Mouse (Mus musculus) gonadal fat pad, adult 2 months (tissue): ENCODE results near the gene Tmem143. TPM values are rescaled to one million over a fixed set of nuclear protein-coding genes. Genes with fewer than 3 reads are reported as not detected.
"Not testable (repeated sequence)": the region's sequence is repeated elsewhere in the genome, so short reads cannot be mapped to it uniquely, and the experiment has no call there.

Experiments used
- DNase-seq: peaks from one replicate; pipeline ENCODE4 v3.0.0-alpha.2; 2012; ENCODE audit warnings: low read depth
- polyA plus RNA-seq: library from polyadenylated mRNA; depleted of rRNA; stranded (reverse); fragments of >200 nt; gene quantifications from 2 replicates; pipeline ENCODE4 v1.2.3, GENCODE M21; 2012; rRNA removed

The Tmem143 gene
- polyA plus RNA-seq, 1 experiment = 63.6 TPM

DNA sequence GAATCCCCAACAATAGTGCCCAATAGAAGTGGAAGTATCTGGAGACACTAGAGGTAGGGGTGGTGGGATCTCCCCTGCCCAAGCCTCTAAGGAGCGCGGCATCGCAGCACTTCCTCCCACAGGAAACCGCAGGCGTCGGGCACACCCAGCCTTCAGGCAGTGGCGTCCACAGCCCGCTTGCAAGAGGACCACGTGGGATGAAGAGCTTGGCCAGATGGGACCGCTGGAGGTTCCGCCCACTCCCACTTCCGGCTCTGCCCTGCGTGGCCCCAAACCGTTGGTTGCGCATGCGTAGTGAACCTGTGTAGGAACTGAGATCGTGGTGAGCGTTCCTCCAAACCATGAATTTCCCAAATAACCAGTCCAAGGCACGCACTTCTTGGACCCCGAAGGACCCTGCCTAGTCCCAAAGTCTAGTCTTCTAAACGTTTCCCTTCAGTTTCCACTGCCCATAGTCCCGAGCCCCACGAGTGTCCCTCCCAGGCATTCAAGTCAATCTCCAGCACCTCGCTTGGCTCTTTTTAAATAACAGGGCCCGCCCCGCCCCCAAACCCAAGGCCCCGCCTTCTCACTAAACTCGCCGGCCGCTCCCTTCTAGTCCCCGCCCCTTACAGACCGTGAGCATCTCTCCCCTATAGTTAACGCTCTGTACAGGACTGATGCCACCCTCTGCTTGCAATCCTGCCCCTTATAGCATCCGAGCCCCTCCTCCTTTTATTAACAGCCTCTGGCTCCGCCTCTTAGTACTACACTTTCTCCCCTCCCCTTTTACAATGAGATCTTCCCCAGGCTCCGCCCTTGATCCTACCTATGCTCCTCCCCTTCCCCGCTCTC lies 26.4 kb downstream of the Tmem143 start:
- peak; percentile 38 for DNase-seq

DNA sequence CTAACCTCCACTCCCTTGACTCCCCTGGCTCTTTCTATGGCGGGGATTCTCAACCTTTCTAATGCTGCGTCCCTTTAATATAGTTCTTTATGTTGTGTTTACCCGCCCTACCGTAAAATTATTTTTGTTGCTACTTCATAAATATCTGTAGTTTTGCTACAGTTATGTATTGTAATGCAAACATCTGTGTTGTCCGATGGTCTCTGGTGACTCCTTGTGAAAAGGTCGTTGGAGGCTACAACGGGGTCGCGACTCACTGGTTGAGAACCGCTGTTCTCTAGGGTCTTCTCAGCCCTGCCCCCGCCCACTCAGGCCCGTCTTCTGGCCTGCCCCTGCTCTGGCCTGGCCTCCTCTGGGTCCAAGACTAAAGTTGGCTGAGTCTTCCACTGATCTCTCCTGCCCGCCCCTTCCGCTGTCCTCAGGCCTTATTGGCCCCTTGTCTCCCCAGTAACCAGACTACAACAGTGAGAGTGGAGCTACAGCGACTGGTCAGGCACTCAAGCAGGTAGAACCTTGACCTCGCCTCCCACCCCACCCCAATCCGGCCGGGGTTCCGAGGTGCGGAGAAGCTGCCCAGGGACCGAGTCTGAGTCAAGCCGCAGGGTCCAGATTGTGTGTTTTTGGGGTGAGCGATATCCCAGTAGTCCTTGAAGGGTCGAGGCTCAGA lies 27.2 kb downstream of the Tmem143 start, which contains the start of gene Ccdc114:
TSS of gene Ccdc114 (plus strand) at position 311 of the 667 bp plus-strand sequence.
- DNase-seq = no peak

DNA sequence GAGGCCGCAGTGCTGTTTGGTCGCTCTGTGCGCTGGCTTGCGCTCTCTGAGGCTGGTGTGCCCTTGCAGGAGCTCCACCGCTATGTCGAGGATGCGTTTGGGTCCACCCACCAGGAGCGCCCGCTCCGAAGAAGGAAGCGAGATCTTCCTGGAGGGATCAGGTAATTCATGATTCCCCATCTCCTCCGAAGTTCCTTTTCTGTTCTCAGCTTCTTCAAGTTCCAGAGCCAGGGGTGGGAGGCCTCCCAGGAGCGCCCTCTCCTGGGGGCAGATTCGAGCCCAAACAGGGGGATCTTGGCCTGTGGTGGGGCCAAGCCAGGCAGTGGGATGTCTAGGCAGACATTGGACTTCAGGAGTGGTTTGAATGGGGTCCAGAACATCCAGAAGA lies 27.7 kb downstream of the Tmem143 start:
- DNase-seq = no peak

DNA sequence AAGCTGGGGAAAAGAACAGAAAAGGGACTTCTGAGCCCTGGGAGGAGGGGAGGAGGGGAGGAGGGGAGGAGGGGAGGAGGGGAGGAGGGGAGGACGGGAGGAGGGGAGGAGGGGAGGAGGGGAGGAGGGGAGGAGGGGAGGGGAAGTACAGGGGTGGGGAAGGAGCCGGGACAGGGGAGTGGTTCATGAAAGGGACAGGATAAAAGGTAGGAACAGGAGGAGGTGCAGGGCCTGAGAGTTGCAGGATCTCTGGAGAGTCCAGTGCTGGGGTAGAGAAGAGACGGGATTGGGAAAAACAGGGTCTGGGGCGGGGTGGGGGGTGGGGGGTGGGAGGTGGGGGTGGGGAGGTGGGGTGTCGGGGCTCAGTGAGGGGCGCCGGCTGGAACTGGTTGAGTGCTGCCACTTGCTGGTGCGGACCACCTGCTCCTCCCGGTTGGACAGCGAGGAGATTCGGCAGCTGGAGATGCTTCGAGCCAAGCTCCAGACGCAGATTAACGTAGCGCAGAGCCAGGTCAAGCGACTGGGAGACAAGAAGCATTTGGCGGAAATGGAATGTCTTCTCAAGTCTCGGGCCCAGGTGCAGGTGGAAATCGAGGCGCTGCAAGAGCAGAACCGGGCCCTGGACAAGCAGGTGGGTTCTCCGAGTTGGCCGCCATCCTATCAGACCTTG lies 32.0 kb downstream of the Tmem143 start:
- DNase-seq = no peak

DNA sequence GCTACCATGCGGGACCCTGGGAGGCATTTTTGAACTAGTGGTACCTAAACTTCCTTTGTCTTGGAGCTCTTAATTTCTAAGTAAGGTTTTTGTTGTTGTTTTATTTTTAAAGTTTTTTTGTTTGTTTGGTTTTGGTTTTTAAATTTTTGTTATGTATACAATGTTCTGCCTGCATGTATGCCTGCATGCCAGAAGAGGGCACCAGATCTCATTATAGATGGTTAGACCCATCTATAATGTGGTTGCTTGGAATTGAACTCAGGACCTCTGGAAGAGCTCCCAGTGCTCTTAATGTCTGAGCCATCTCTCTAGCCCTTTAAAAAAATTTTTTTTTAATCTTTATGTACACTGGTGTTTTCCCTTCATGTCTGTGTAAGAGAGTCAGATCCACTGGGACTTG lies 32.9 kb downstream of the Tmem143 start:
- DNase-seq = no peak

DNA sequence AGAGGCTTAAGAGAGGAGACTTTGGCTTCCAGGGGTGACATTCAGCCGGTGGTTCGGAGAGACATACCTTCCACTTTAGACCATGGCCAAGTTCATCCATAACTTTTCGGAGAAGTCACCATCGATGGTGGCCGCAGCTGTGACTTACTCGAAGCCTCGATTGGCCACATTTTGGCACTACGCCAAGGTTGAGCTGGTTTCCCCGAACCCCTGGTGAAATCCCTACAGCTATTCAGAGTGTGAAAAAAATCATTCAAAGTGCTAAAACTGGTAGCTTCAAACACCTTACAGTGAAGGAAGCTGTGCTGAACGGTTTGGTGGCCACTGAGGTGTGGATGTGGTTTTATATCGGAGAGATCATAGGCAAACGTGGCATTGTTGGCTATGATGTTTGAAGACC lies 37.0 kb downstream of the Tmem143 start:
- not testable (repeated sequence) for DNase-seq

DNA sequence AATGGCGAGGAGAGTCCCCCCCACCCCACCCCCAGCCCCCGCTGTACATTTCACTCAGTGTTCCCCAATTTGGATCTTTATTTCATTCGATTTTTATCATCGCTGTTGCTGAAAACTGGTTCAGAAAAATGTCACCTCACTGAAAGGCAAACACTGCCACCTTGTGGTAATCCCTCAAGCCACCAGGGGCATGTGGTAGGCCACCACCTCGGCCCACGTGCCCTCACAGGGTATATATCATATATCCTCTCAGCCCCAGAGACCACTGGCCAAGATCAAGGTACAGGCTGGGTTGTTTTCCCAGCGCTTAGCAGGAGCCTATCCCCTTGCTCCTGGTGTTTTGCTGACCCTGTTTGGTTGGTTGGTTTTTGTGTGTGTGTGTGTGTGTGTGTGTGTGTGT lies 38.4 kb downstream of the Tmem143 start:
- no peak for DNase-seq

DNA sequence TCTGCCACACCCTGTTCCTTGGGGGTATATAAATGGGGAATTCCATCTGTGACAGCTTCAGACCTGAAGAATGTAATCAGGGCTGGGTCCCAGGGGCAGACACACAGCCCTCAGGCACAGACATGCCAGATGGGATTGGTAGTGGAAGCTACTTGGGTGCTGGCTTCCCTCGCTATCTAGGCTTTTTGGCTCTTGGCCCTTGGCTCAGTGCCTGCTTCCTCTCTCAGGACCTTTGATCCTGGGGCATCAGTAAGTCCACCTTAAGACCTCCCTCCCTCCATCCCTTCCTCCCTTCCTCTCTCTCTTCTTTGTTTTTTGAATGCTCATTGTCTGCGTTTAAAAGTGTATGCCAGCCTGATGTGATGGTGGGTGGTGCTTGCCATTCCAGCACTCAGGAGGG lies 43.1 kb downstream of the Tmem143 start:
- no peak for DNase-seq

DNA sequence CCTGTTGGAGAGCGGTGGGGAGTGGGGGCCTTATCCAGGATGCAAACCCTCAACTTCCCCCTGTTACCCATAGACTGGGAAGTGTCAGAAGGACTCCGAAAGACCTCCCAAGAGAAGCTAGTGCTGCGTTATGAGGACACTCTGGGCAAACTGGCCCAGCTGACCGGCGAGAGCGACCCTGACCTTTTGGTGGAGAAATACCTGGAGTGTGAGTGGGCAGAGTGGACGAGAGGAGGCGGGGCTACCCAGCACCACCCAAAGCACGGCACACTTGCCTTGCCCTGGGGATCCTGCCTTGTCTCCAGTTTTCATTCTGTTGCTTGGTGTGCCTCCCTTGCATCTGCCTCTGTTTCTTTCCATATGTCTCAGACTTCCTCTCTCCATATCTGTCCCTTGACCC lies 45.2 kb downstream of the Tmem143 start:
- no peak for DNase-seq

DNA sequence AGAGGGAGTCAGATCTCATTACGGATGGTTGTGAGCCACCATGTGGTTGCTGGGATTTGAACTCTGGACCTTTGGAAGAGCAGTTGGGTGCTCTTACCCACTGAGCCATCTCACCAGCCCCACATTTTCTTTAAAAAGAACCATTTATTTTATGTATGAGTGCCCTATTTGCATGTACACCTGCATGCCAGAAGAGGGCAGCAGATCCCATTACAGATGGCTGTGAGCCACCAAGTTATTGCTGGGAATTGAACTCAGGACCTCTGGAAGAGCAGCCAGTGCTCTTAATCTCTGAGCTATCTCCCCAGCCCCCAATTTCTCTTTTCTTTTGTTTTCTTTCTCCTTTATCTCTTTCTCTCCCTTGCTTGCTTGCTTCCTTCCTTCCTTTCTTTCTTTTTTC lies 46.5 kb downstream of the Tmem143 start:
- DNase-seq = not testable (repeated sequence)

DNA sequence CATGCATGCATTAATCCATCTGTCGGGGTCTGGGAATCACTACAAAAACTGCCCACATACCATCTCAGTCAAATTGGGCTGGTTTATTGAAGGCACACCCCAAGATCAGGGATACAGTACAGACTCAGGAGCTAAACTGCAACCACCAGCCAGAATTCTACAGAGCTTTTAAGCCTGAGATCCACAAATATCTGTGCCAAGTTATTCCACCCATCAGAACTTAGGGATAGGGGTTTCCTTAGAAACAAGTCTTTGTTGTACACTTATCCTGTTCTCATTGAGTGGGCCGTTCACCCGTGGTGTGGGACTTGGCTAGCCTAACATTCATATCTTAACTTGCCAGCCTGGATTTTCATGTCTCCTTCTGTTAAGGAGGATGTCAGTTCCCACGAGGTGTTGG lies 52.3 kb downstream of the Tmem143 start:
- no peak for DNase-seq

DNA sequence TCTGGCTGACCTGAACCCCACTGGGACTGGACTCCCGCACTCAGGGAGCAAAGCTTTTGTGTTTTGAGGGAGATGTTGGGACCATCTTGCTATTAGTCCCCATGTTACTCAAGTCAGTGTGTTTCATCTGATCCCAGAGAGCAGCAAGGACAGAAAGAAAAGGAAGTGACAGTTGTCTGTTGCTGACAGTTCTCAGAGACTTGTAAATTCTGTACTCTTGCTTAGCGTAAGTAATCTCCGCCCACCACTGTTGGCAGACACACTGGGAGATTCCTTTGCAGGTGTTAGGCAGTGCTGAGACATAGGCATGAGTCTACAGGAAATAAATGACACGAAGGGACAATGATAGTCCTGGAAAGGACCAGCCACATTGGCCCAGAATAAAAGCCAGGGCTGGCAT lies 59.9 kb downstream of the Tmem143 start:
- DNase-seq = peak; percentile 41

Other genes starting within 250 kb of the Tmem143 start
- 1.1 and 2.9 TPM in 2 replicates for gene Fut2, start 230.5 kb upstream of the Tmem143 start, polyA plus RNA-seq
- gene Ntn5, start 212.9 kb upstream of the Tmem143 start, polyA plus RNA-seq = 0.85 and 2.7 TPM in 2 replicates
- gene Sec1, start 202.5 kb upstream of the Tmem143 start, polyA plus RNA-seq = 1.7 and 2.8 TPM in 2 replicates
- gene Car11, start 197.1 kb upstream of the Tmem143 start, polyA plus RNA-seq = 9.1 and 11.8 TPM in 2 replicates
- gene Dbp, start 191.9 kb upstream of the Tmem143 start, polyA plus RNA-seq = 31.0 and 50.0 TPM in 2 replicates
- 1,223 and 1,429 TPM in 2 replicates for gene Rpl18, start 181.5 kb upstream of the Tmem143 start, polyA plus RNA-seq
- 50.0 and 52.1 TPM in 2 replicates for gene Sphk2, start 178.9 kb upstream of the Tmem143 start, polyA plus RNA-seq
- gene Fam83e, start 175.7 kb upstream of the Tmem143 start, polyA plus RNA-seq = 2.6 and 2.7 TPM in 2 replicates
- gene Spaca4, start 171.1 kb upstream of the Tmem143 start, polyA plus RNA-seq = 0.93 and 1.3 TPM in 2 replicates
- gene Lmtk3, start 113.2 kb upstream of the Tmem143 start, polyA plus RNA-seq = 2.7 and 3.6 TPM in 2 replicates
- gene Sult2b1, start 112.3 kb upstream of the Tmem143 start, polyA plus RNA-seq = 22.6 and 37.0 TPM in 2 replicates
- 51.1 and 56.9 TPM in 2 replicates for gene Cyth2, start 82.4 kb upstream of the Tmem143 start, polyA plus RNA-seq
- gene Kcnj14, start 72.2 kb upstream of the Tmem143 start, polyA plus RNA-seq = 1.4 and 15.1 TPM in 2 replicates
- gene Grwd1, start 66.0 kb upstream of the Tmem143 start, polyA plus RNA-seq = 11.4 and 13.8 TPM in 2 replicates
- 336 and 353 TPM in 2 replicates for gene Kdelr1, start 24.2 kb upstream of the Tmem143 start, polyA plus RNA-seq
- gene Grin2d, start 18.6 kb upstream of the Tmem143 start, polyA plus RNA-seq = 1.3 and 1.8 TPM in 2 replicates
- 1.7 and 3.1 TPM in 2 replicates for gene Syngr4, start 227 bp upstream of the Tmem143 start, polyA plus RNA-seq
- 91.6 and 139 TPM in 2 replicates for gene Emp3, start 24.5 kb downstream of the Tmem143 start, polyA plus RNA-seq
- 4.6 and 6.9 TPM in 2 replicates for gene Ccdc114, start 27.1 kb downstream of the Tmem143 start, polyA plus RNA-seq
- gene Abcc6, start 133.4 kb downstream of the Tmem143 start, polyA plus RNA-seq = 0.14 and 0.38 TPM in 2 replicates
- gene Nomo1, start 136.8 kb downstream of the Tmem143 start, polyA plus RNA-seq = 53.8 and 59.7 TPM in 2 replicates
- 16.5 and 18.0 TPM in 2 replicates for gene Kcnj11, start 203.8 kb downstream of the Tmem143 start, polyA plus RNA-seq